Mouse (Mus musculus): Measurements from ENCODE around the gene Gemin6. TPM values are rescaled to one million over a fixed set of nuclear protein-coding genes. Genes with fewer than 3 reads are reported as not detected.
"Not testable (repeated sequence)": the region's sequence is repeated elsewhere in the genome, so short reads cannot be mapped to it uniquely, and the experiment has no call there.

Gemin6 gene
- polyA plus RNA-seq, 1 experiment from 2014 or later: 38.4 TPM

DNA sequence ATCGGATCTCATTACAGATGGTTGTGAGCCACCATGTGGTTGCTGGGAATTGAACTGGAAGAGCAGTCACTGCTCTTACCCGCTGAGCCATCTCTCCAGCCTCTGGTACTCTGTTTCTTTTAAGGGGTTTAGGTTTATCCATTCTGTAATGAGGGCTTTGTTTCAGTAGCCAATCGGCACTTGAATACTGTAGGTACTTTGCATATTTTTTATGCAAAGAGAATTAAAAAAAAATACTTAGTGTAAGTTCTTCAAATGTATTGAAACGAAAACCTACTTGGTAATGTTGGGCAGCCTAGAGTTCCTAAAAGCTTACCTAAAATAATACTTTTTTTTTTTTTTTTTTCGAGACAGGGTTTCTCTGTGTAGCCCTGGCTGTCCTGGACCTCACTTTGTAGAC, 13.2 kb downstream of the Gemin6 start:
- Histone ChIP-seq H3K36me3 (peaks cover 57% of the 10 kb centered on the region), H3K9me3 (peaks cover 5% of the 10 kb centered on the region; the same call in 1 of the 2 replicates), H3K4me3 (no peak overlapping the region), H3K4me2 (replicated peaks) (no peak overlapping the region), H3K27ac (no peak overlapping the region), H3K4me1 (no peaks in the 10 kb centered on the region), H3K27me3 (no peaks in the 10 kb centered on the region), H3K9ac (no peak overlapping the region)
- ATAC-seq (ENCODE audit: low FRiP score, low read depth): no peak
- WGBS: 90% methylated on average over 5 of the region's 5 CpGs

DNA sequence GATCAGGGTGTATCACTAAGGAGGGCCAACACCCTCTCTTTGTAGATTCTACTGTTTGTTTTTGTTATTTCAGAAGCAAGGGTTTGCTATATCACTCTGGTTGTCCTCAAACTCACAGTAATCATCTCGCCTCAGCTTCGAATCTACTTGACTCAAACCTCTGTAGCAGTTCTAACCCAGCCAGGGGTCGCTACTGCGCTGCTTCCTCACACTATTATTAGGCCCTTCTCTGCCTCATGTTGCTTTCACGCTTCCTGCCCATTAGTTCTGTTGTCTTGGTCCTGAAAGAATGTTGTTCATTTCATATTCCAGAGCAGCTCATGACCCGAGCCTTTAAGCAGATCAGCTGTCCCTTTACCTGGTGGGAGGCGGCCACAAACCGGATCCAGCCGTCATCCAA, 17.4 kb downstream of the Gemin6 start:
- H3K36me3 ChIP-seq: peaks cover 90% of the 10 kb centered on the region
- H3K4me3 ChIP-seq: no peak overlapping the region
- H3K27ac ChIP-seq: no peak overlapping the region
- no peak overlapping the region for H3K9ac ChIP-seq
- H3K9me3 ChIP-seq: no peaks in the 10 kb centered on the region
- H3K4me2 ChIP-seq (replicated peaks): no peak overlapping the region
- H3K4me1 ChIP-seq: no peaks in the 10 kb centered on the region
- no peak for ATAC-seq (ENCODE audit: low FRiP score, low read depth)
- H3K27me3 ChIP-seq: no peaks in the 10 kb centered on the region
- WGBS: 91% methylated on average over 9 of the region's 9 CpGs

DNA sequence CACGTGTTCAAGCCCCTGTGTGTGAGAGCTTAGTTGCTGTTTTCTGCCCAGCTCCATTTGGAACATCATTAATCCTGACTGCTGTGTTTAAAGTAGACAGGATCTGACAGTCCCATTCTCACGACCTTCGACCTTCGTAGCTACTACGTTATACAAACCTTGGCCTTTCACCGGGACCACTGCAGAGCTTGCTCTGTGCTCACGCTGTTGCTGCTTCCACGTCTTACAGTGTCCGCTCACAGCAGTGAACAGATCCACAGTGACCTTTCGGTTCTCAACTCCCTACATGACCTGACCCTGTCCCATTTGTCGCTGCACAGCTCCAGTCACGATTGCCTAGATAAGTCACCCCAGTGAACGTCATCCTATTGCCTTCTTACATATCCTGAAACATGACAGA, 18.9 kb downstream of the Gemin6 start:
- no peaks in the 10 kb centered on the region for H3K4me1 ChIP-seq
- no peak overlapping the region for H3K4me3 ChIP-seq
- no peaks in the 10 kb centered on the region for H3K27me3 ChIP-seq
- no peak overlapping the region for H3K27ac ChIP-seq
- no peak overlapping the region for H3K4me2 ChIP-seq (replicated peaks)
- no peak for ATAC-seq (ENCODE audit: low FRiP score, low read depth)
- WGBS: 60% methylated on average over 13 of the region's 13 CpGs
- no peak overlapping the region for H3K9ac ChIP-seq
- no peaks in the 10 kb centered on the region for H3K9me3 ChIP-seq
- peaks cover 94% of the 10 kb centered on the region for H3K36me3 ChIP-seq

DNA sequence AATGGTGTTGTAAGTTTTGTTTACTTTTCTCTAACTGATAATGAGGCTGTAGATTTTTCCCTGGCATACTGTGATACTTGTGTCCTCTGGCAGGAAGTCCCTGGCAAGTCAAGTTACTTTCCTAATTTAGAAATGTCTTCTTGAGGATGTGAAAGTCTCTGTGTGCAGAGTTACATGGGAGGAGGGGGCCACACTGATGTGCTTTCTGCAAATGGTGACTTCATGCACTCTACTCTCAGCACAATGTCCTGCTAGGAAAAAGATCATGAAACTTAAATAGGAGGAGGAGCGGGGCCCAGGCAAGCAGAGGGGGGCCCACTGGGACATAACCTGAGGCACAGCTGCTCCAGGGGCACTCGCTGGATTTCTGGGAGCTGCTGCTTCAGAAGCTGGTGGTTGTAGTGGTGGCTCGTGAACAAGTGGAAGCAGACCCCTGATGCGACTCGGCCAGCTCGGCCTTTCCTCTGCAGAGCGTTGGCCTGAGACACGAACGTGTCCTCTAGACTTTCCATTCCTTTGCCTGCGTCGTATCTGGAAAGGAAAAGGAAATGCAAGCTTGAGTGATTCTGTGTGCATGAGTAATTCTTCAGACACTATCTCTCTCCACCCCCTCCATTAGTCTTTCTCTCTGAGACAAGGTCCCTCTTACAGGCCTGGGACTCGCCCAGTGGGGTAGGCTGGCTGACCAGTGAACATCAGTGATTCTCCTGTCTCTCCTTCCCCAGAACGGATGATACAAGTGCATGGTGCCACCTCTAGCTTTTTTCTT, 28.7 kb downstream of the Gemin6 start:
- H3K27ac ChIP-seq: no peak overlapping the region
- ATAC-seq (ENCODE audit: low FRiP score, low read depth): no peak
- peaks cover 97% of the 10 kb centered on the region for H3K36me3 ChIP-seq
- H3K27me3 ChIP-seq: no peaks in the 10 kb centered on the region
- H3K4me1 ChIP-seq: no peaks in the 10 kb centered on the region
- no peak overlapping the region for H3K4me2 ChIP-seq (replicated peaks)
- H3K4me3 ChIP-seq: no peak overlapping the region
- H3K9ac ChIP-seq: no peak overlapping the region
- 92% methylated on average over 13 of the region's 13 CpGs for WGBS
- no peaks in the 10 kb centered on the region for H3K9me3 ChIP-seq

DNA sequence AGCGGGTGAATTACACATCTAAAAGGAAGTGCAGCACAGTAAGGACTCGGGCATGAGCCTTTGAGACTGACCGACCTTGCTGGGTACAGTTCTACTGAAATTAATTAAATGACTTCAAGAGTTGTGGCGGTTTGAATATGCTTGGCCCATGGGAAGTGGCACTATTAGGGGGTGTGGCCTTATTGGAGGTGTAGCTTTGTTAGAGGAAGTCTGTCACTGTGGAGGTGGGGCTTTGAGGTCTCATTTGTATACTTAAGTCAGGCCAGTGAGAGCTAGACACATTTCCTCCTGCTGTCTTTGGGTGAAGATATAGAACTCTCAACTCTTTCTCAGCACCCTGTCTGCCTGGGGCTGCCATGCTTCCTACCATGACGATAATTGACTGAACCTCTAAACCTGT, 30.2 kb downstream of the Gemin6 start:
- 96% methylated on average over 5 of the region's 5 CpGs for WGBS
- H3K4me3 ChIP-seq: no peak overlapping the region
- H3K9ac ChIP-seq: no peak overlapping the region
- H3K4me2 ChIP-seq (replicated peaks): no peak overlapping the region
- no peak overlapping the region for H3K27ac ChIP-seq
- no peaks in the 10 kb centered on the region for H3K27me3 ChIP-seq
- H3K36me3 ChIP-seq: peaks cover 97% of the 10 kb centered on the region
- H3K9me3 ChIP-seq: no peaks in the 10 kb centered on the region
- no peaks in the 10 kb centered on the region for H3K4me1 ChIP-seq
- no peak for ATAC-seq (ENCODE audit: low FRiP score, low read depth)

DNA sequence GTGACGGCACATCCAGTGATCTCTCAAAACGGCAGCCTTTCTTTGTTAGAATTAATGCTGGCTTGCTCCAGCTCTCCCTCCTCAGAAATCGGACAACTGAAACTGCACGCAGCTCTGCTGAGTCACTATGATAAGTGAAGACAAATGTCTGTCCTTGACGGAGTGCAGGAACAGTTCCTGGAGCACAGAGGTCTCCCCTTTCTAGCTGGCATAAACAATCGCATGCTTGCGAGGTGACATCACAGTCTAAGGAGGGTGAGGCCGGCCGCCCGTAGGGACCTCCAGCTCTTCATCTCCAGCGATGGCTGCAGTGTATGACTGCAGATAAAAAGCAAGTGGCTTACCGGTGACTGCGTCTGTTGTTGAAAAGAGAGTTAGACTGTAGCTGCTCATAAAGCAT, 31.0 kb downstream of the Gemin6 start:
- Histone ChIP-seq H3K27me3 (no peaks in the 10 kb centered on the region), H3K9me3 (no peaks in the 10 kb centered on the region), H3K4me2 (replicated peaks) (no peak overlapping the region), H3K9ac (no peak overlapping the region), H3K4me1 (no peaks in the 10 kb centered on the region), H3K36me3 (peaks cover 97% of the 10 kb centered on the region), H3K27ac (no peak overlapping the region), H3K4me3 (no peak overlapping the region)
- 39% methylated on average over 13 of the region's 13 CpGs for WGBS
- ATAC-seq (ENCODE audit: low FRiP score, low read depth): no peak

DNA sequence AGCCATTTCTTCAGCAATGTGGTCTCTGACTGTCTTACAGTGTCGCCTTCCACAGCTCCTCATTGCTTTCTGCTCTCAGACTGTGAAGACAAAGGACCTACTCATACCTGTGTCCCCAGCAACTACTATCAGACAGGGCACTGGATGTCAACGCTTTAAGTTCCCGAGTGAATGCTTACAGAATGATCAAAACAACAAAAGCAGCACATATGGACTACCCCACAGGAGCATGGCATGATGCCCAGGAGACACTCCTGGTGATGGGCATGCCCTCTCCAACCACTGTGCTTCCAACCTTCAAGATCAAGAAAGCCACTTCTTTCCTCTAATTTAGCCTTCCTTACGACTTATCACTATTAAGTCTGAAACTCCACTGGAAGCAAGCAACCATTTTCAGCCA, 42.8 kb downstream of the Gemin6 start:
- Histone ChIP-seq H3K4me1 (no peaks in the 10 kb centered on the region), H3K27ac (no peak overlapping the region), H3K4me2 (replicated peaks) (no peak overlapping the region), H3K9me3 (no peaks in the 10 kb centered on the region), H3K36me3 (peaks cover 91% of the 10 kb centered on the region), H3K27me3 (no peaks in the 10 kb centered on the region), H3K4me3 (no peak overlapping the region), H3K9ac (no peak overlapping the region)
- no peak for ATAC-seq (ENCODE audit: low FRiP score, low read depth)
- 97% methylated on average over 4 of the region's 4 CpGs for WGBS

DNA sequence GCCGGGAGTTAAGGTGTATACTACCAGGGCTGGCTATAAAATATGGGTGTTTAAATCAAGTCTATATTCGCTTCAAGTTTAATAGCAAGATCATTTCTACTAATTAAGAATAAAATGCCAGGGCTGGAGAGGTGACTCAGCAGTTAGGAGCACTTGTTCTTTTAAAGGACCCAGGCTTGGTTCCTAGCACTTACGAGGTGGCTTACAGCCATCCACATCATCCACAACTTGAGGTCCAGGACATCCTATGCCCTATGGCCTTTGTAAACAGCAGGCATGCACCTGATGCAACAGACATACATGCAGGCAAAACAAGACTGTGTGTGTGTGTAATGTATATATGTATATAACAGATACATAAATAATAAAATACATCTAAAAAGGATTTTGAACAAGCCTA, 43.9 kb downstream of the Gemin6 start:
- H3K4me2 ChIP-seq (replicated peaks): no peak overlapping the region
- H3K27ac ChIP-seq: no peak overlapping the region
- H3K36me3 ChIP-seq: peaks cover 92% of the 10 kb centered on the region
- no peaks in the 10 kb centered on the region for H3K9me3 ChIP-seq
- H3K4me3 ChIP-seq: no peak overlapping the region
- H3K4me1 ChIP-seq: no peaks in the 10 kb centered on the region
- ATAC-seq (ENCODE audit: low FRiP score, low read depth): no peak
- H3K9ac ChIP-seq: no peak overlapping the region
- 91% methylated on average over 3 of the region's 3 CpGs for WGBS
- H3K27me3 ChIP-seq: no peaks in the 10 kb centered on the region

DNA sequence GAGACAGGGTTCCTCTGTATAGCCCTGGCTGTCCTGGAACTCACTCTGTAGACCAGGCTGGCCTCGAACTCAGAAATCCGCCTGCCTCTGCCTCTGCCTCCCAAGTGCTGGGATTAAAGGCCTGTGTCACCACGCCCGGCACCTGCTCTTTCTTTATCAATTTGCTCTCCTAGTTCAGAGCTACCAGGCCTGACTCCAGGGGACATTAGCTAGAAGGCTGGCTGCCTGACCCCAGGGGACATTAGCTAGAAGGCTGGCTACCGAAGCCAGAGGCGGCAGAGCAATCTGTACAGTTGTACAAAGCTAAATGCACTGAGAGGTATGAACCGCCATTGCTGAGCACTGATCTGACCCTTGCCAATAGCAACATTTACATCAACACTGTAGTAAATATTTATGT, 46.4 kb downstream of the Gemin6 start:
- 95% methylated on average over 7 of the region's 7 CpGs for WGBS
- not testable (repeated sequence) for H3K9ac ChIP-seq

More for the DNA sequence above, 46.4 kb downstream of the Gemin6 start:
- H3K4me2 ChIP-seq (replicated peaks); H3K9me3 ChIP-seq; H3K4me1 ChIP-seq; ATAC-seq (ENCODE audit: low FRiP score, low read depth); H3K4me3 ChIP-seq; H3K27ac ChIP-seq; H3K27me3 ChIP-seq: not testable (repeated sequence)
- H3K36me3 ChIP-seq: peaks cover 93% of the 10 kb centered on the region

Other genes with a start within 250 kb of the Gemin6 start
- gene Hnrnpll, start 162.1 kb upstream of the Gemin6 start, polyA plus RNA-seq (2015; fragmentation: Nextera tagmentation; extraction: Ambion mirVana): 63.7 and 64.1 TPM in 2 replicates
- 15.5 and 17.2 TPM in 2 replicates for gene Galm, start 97.0 kb upstream of the Gemin6 start, polyA plus RNA-seq (2015; fragmentation: Nextera tagmentation; extraction: Ambion mirVana)
- gene Srsf7, start 17.1 kb upstream of the Gemin6 start, polyA plus RNA-seq (2015; fragmentation: Nextera tagmentation; extraction: Ambion mirVana): 721 and 736 TPM in 2 replicates
- 0.10 and 0.17 TPM in 2 replicates for gene Ttc39d, start 17.0 kb upstream of the Gemin6 start, polyA plus RNA-seq (2015; fragmentation: Nextera tagmentation; extraction: Ambion mirVana)
- gene Morn2, start 65.8 kb downstream of the Gemin6 start, polyA plus RNA-seq (2015; fragmentation: Nextera tagmentation; extraction: Ambion mirVana): 18.9 and 19.7 TPM in 2 replicates
- gene Dhx57, start 66.0 kb downstream of the Gemin6 start, polyA plus RNA-seq (2015; fragmentation: Nextera tagmentation; extraction: Ambion mirVana): 24.4 and 25.5 TPM in 2 replicates
- gene Arhgef33, start 83.0 kb downstream of the Gemin6 start, polyA plus RNA-seq (2015; fragmentation: Nextera tagmentation; extraction: Ambion mirVana): 1.2 and 1.5 TPM in 2 replicates
- gene Gm10190, start 149.1 kb downstream of the Gemin6 start, polyA plus RNA-seq (2015; fragmentation: Nextera tagmentation; extraction: Ambion mirVana): 2.3 and 2.7 TPM in 2 replicates

Measured in limb, embryonic 13.5 days (tissue).